Mouse (Mus musculus) natural killer cell, adult 2 months (primary cell): ENCODE data around the gene Proser3.

ENCODE experiments used
- DNase-seq, 2 experiments: peaks; one replicate each; pipeline ENCODE4 v3.0.0; 2022; ENCODE audit warnings: low spot score in 2 of 2

Gene Proser3

GRCm38 (mm10) chr7:30552102-30553020 lies at the start of gene Proser3, which contains the start of gene Hspb6:
TSS of gene Proser3 (minus strand) at chr7:30552299.
TSS of gene Hspb6 (plus strand) at chr7:30552178.
- peak; percentile 94 for DNase-seq

- DNase-seq = no peak
Observed at GRCm38 (mm10) chr7:30600651-30601050, 48.6 kb upstream of the Proser3 start.

- DNase-seq = peak; percentile 26 to 42
Observed at GRCm38 (mm10) chr7:30599933-30600353, 47.8 kb upstream of the Proser3 start.

- DNase-seq = no peak
Observed at GRCm38 (mm10) chr7:30598786-30599185, 46.7 kb upstream of the Proser3 start, which contains the start of gene Zbtb32. TSS of gene Zbtb32 (minus strand) at chr7:30598909.

- DNase-seq = no peak
Observed at GRCm38 (mm10) chr7:30596811-30597210, 44.7 kb upstream of the Proser3 start.

- no peak for DNase-seq
Observed at GRCm38 (mm10) chr7:30596093-30596492, 44.0 kb upstream of the Proser3 start.

- peak in 1 of 2 experiments; percentile 14 for DNase-seq
Observed at GRCm38 (mm10) chr7:30594510-30595024, 42.5 kb upstream of the Proser3 start.

GRCm38 (mm10) chr7:30593579-30594509 lies 41.7 kb upstream of the Proser3 start:
- DNase-seq = peak in 1 of 2 experiments; percentile 15

GRCm38 (mm10) chr7:30592772-30593423 lies 40.8 kb upstream of the Proser3 start:
- peak in 1 of 2 experiments; percentile 16 for DNase-seq

- DNase-seq = no peak
Observed at GRCm38 (mm10) chr7:30591605-30591951, 39.5 kb upstream of the Proser3 start.

GRCm38 (mm10) chr7:30590927-30591604 lies 39.0 kb upstream of the Proser3 start:
- no peak for DNase-seq

GRCm38 (mm10) chr7:30589435-30590301 lies 37.6 kb upstream of the Proser3 start:
- DNase-seq = peak; percentile 64 to 78

- peak; percentile 85 to 89 for DNase-seq
Observed at GRCm38 (mm10) chr7:30588676-30589434, 36.8 kb upstream of the Proser3 start, which contains the start of gene Kmt2b. TSS of gene Kmt2b (minus strand) at chr7:30588726.

GRCm38 (mm10) chr7:30587842-30588667 lies 36.0 kb upstream of the Proser3 start:
- DNase-seq = peak; percentile 35 to 48

- no peak for DNase-seq
Observed at GRCm38 (mm10) chr7:30586455-30587020, 34.4 kb upstream of the Proser3 start.

- no peak for DNase-seq
Observed at GRCm38 (mm10) chr7:30585170-30585569, 33.1 kb upstream of the Proser3 start.

GRCm38 (mm10) chr7:30584339-30584738 lies 32.2 kb upstream of the Proser3 start:
- no peak for DNase-seq

- DNase-seq = no peak
Observed at GRCm38 (mm10) chr7:30581547-30581946, 29.4 kb upstream of the Proser3 start.
